Mouse (Mus musculus) megakaryocyte progenitor cell, adult 5-6 weeks (primary cell): ENCODE measurements at regions not wholly inside any gene's neighbourhood (a gene's known extent, or its start where the extent isn't known, plus 50 kb on each side); places are given as distances from the start of the nearest gene placed in this dataset.
A peak's percentile ranks its signal among the peaks of the same experiment; 100 is the strongest.

Experiments used
- ATAC-seq: replicated peaks from 2 replicates; pipeline ENCODE4 v1.8.0; 2016; ENCODE audit warnings: mild to moderate bottlenecking, moderate TSS enrichment, inconsistent platforms; ENCODE audit not compliant: poor library complexity

GRCm38 (mm10) chr12:29279631-29280080, 248.5 kb upstream of the Myt1l start:
- no peak for ATAC-seq

GRCm38 (mm10) chr12:29280081-29280788, 247.9 kb upstream of the Myt1l start:
- ATAC-seq = no peak

GRCm38 (mm10) chr12:29280861-29281630, 247.1 kb upstream of the Myt1l start:
- ATAC-seq = no peak

GRCm38 (mm10) chr12:29288801-29289200, 239.4 kb upstream of the Myt1l start:
- ATAC-seq = no peak

GRCm38 (mm10) chr12:29290591-29291351, 237.4 kb upstream of the Myt1l start:
- ATAC-seq = peak; percentile 100

- no peak for ATAC-seq
These were observed 230.2 kb upstream of the Myt1l start for GRCm38 (mm10) chr12:29297984-29298383.

GRCm38 (mm10) chr12:29315636-29316035, 212.5 kb upstream of the Myt1l start:
- no peak for ATAC-seq

GRCm38 (mm10) chr12:29321468-29321867, 206.7 kb upstream of the Myt1l start:
- no peak for ATAC-seq

GRCm38 (mm10) chr12:29323534-29323933, 204.7 kb upstream of the Myt1l start:
- ATAC-seq = no peak

- no peak for ATAC-seq
These were observed 192.2 kb upstream of the Myt1l start for GRCm38 (mm10) chr12:29335839-29336469.

- no peak for ATAC-seq
These were observed 190.8 kb upstream of the Myt1l start for GRCm38 (mm10) chr12:29337336-29337735.

- no peak for ATAC-seq
These were observed 186.7 kb upstream of the Myt1l start for GRCm38 (mm10) chr12:29341388-29341995.

GRCm38 (mm10) chr12:29343147-29343852, 184.9 kb upstream of the Myt1l start:
- ATAC-seq = no peak

GRCm38 (mm10) chr12:29348698-29349097, 179.5 kb upstream of the Myt1l start:
- no peak for ATAC-seq

GRCm38 (mm10) chr12:29349146-29349850, 178.9 kb upstream of the Myt1l start:
- no peak for ATAC-seq

- ATAC-seq = no peak
These were observed 174.2 kb upstream of the Myt1l start for GRCm38 (mm10) chr12:29353777-29354496.

GRCm38 (mm10) chr12:29354816-29355215, 173.4 kb upstream of the Myt1l start:
- ATAC-seq = no peak

- no peak for ATAC-seq
These were observed 171.3 kb upstream of the Myt1l start for GRCm38 (mm10) chr12:29356681-29357397.
